Mouse (Mus musculus) Patski (cell line): ENCODE results near the gene Tceal7. TPM values are rescaled to one million over a fixed set of nuclear protein-coding genes. Genes with fewer than 3 reads are reported as not detected.
"Not testable (repeated sequence)": the region's sequence is repeated elsewhere in the genome, so short reads cannot be mapped to it uniquely, and the experiment has no call there.

Experiments used
- ATAC-seq: fragments of 100-300 bp; one replicate; pipeline ENCODE4 v1.8.0; 2021
- CTCF ChIA-PET: fragments of 350-600 bp; sonication (Branson Sonifier 250); formaldehyde crosslinking; loops from one replicate; lab custom pipeline; 2022; ENCODE audit warnings: inconsistent platforms; lab: Charles Lee
- POLR2A ChIA-PET: fragments of 350-600 bp; sonication (Branson Sonifier 250); formaldehyde crosslinking; loops from one replicate; lab custom pipeline; 2022; ENCODE audit warnings: antibody characterized with exemption, inconsistent platforms; lab: Charles Lee
- DNase-seq: peaks from one replicate; pipeline ENCODE4 v3.0.0-alpha.2; 2011; ENCODE audit warnings: low read depth, low spot score
- H3K27me3 ChIP-seq: fragments of 371-371 bp; one replicate; pipeline ENCODE4 v1.5.1; 2021
- CTCF ChIP-seq: fragments of 100-300 bp; IDR thresholded peaks from one replicate; pipeline ENCODE4 v1.5.1; 2021
- in situ Hi-C: fragments of 300-500 bp; cut with MboI; formaldehyde crosslinking; loops from 3 replicates; pipeline ENCODE4 v1.11.1; 2018; ENCODE audit warnings: low pct_unique_long_range_greater_than_20kb, mixed read lengths
- polyA plus RNA-seq: library from polyadenylated mRNA; unstranded; gene quantifications from one replicate; pipeline ENCODE4 v1.2.3, GENCODE M21; 2021

Gene Tceal7
- polyA plus RNA-seq, 1 experiment from 2014 or later = not detected

- POLR2A ChIA-PET = interaction anchor here (0.6 kb wide), 1 partner anchor 789 kb away, joined by 4 read pairs; the partner anchor contains the start of gene Slc25a53
- no peak for TF ChIP-seq CTCF
- in situ Hi-C loops = no loop called here
- DNase-seq (no peak), ATAC-seq (no peak)
- CTCF ChIA-PET = interaction anchor here (2.7 kb wide), 1 partner anchor 20 kb away, joined by 11 read pairs; the partner anchor contains the start of gene Bex3
- peaks cover 3% of the 10 kb centered on the region for H3K27me3 ChIP-seq
These were observed 34.2 kb downstream of the Tceal7 start for GRCm38 (mm10) chrX:136248811-136249210.

DNA sequence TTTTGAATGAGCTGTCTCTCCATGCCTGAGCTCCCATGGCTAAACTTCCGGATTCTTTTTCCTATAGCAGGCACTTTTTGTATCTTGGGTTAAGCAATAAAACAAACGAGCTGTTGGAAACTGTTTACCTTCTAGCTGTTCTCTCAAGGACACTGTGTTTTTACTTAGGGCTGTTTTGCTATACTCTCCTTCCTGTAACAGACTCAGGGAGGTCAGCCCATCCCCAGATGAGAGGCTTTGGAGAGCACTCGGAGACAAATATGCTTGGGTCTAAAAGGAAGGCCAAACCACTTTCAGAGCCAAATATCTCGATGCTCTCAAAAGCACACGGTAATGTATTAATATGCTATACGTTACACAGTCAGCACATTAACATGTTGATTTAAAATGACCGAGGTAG lies 35.1 kb downstream of the Tceal7 start:
- in situ Hi-C loops = no loop called here
- no peak for TF ChIP-seq CTCF
- POLR2A ChIA-PET = no interaction called here
- CTCF ChIA-PET = interaction anchor here (2.7 kb wide), 1 partner anchor 19 kb away, joined by 11 read pairs; the partner anchor contains the start of gene Bex3
- ATAC-seq = no peak
- DNase-seq = no peak
- peaks cover 3% of the 10 kb centered on the region for H3K27me3 ChIP-seq

DNA sequence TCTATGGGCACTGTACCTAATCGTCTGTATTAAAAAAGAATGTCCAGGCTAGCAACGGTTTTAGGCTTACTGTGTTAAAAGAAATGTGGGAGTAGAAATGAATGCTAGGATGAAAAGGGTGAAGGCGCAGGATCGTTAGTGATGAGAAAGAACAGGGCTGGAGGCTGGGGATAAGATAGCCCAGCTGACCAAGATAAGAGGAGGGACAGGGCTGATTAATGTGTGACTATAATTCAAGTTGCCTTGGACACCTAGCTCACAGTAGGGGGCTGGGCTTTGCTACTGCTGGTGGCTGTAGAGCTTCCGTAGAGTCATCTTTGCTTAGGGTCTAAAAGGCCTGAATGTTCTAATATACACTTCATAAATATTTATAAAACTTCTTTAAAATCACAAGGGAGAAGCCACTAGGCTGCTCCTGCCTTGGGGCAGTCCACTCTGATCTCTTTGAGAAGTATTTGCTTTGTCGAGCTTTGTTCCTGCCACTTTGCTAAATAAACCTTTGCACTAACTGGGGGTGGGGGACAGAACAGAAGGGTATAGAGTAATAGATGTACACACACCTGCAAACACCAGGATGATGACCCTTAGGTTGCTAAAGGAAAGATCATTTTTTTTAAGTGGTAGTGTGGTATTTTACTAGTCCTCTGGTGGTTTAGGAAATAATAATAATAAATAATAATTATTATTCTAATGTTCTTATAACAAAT lies 37.6 kb downstream of the Tceal7 start:
- in situ Hi-C loops = no loop called here
- POLR2A ChIA-PET = interaction anchor here (0.8 kb wide), 1 partner anchor 15 kb away, joined by 3 read pairs; no protein-coding TSS in a partner anchor
- CTCF ChIA-PET = no interaction called here
- no peaks in the 10 kb centered on the region for H3K27me3 ChIP-seq
- DNase-seq = no peak
- TF ChIP-seq CTCF = no peak
- ATAC-seq = no peak

DNA sequence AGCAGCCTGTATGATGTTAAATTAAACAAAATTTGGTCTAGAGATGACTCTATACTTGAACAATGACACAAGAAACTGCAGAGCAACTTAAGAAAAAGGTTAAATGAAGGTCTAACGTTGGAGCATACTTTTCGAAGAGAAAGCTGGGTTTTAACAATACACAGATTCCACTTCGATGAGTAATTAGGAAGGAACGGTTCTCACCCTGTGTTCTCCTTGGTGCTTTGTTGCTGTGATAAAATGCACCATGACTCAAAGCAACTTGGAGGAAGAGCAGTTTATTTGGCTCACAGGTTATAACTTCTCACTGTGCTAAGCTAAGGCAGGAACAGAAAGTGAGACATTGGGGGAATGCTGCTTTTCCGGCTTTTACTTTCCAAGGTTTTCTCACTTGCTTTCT lies 53.1 kb downstream of the Tceal7 start:
- in situ Hi-C loops = no loop called here
- no peak for TF ChIP-seq CTCF
- DNase-seq (no peak), ATAC-seq (peak; percentile 63)
- H3K27me3 ChIP-seq = peaks cover 5% of the 10 kb centered on the region
- ChIA-PET CTCF (interaction anchor here (1.3 to 3.1 kb wide), 2 partner anchors 18 to 30 kb away, joined by 4 to 11 read pairs; no protein-coding TSS in a partner anchor), POLR2A (interaction anchor here (0.6 to 1.3 kb wide), 2 partner anchors 15 to 20 kb away, joined by 3 read pairs; no protein-coding TSS in a partner anchor)

DNA sequence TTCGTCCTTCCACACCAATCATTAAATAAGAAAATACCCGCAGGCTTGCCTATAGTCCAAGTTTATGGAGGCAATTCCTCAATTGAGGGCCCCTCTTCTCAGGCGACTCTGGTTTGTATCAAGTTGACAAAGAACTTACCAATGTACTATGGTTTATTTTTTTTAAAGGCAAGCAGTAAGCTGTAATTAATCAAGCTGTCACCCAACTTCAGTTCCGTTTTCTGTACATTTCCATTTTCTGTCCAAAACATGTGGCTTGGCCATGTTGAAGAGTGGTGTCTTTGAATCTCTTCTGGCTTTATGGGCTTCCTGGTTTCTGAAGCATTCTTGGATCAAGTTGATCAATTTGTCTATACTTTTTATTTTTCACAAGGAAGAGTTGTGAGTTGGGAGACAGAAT lies 53.6 kb downstream of the Tceal7 start:
- ChIA-PET POLR2A (interaction anchor here (1.3 kb wide), 1 partner anchor 20 kb away, joined by 3 read pairs; no protein-coding TSS in a partner anchor), CTCF (interaction anchor here (0.7 to 3.1 kb wide), 2 partner anchors 18 to 36 kb away, joined by 3 to 11 read pairs; no protein-coding TSS in a partner anchor)
- H3K27me3 ChIP-seq = peaks cover 4% of the 10 kb centered on the region
- ATAC-seq (no peak), DNase-seq (no peak)
- TF ChIP-seq CTCF = no peak
- in situ Hi-C loops = no loop called here

DNA sequence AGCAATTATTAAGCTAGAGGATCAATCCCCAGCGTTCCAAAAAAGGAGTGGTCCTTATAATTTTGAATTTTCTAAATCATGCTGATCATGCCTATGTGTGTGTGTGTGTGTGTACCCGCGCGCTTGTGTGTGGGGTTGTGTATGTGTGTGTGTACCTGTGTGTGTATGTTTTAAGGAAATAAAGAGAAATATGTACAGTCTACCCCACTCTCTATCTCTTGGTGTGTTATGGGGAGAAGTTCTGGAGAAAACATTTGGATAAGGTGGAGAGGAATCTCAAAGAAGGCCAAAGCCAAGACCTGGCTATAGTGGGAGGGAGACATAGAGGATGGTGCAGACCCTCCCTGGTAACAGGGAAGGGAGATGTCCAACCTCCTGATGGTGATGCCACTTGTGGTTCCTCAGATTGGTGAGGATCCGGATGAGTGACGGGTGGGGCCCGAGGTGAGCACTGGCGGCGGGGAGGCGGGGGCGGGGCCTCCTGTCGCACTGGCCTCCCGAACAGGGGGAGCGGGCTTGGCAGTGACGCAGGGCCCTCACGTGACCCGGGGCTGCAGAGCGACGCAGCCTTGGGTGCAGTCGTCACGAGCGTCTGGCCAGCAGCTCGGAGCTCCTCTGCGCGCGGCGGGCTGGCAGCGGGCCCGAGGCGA lies 55.3 kb downstream of the Tceal7 start, which contains the start of gene Bex3:
TSS of gene Bex3 (plus strand) at position 511 of the 650 bp plus-strand sequence.
- CTCF ChIA-PET = interaction anchor here (3.1 kb wide), 1 partner anchor 20 kb away, joined by 11 read pairs; no protein-coding TSS in a partner anchor
- peak; percentile 93 for ATAC-seq

DNA sequence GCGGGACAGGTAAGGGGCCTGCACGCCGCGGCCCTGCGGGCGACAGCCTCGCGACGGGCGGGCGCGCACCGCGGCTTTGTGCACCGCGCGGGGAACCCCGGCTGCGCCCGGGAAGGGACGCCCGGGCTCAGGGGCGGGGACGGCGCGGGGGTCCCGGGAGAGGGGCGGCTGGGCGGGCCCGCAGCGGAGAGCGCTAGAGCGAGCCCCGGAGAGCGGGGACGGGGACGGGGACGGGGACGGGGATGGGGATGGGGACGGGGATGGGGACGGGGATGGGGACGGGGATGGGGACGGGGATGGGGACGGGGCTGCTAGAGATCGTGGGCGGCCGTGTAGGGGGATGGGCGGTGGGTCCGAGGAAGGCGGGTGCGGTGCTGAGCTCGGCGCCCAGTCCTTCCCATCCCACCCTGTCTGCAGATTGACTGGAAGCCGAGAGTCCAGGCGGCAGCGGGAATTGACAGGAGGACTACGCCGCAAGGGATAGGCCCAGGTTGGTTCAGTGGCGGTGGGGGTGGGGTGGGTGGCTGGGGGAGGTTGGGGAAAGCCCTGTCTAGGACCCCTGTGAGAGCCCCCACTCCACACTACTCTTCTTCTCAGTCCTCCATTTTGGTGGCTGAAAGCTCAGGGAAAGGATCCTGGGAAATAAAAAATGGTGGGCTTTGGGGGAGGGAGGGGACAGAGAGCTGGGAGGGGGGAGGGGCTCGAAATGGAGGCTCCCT lies 56.0 kb downstream of the Tceal7 start:
- ATAC-seq, in situ Hi-C loops, POLR2A ChIA-PET, CTCF ChIA-PET, H3K27me3 ChIP-seq, DNase-seq: not testable (repeated sequence)

More for the DNA sequence above, 55.3 kb downstream of the Tceal7 start, which contains the start of gene Bex3:
- POLR2A ChIA-PET, H3K27me3 ChIP-seq, in situ Hi-C loops, DNase-seq: not testable (repeated sequence)

- TF ChIP-seq CTCF = no peak
- peaks cover 15% of the 10 kb centered on the region for H3K27me3 ChIP-seq
- DNase-seq (no peak), ATAC-seq (no peak)
- POLR2A ChIA-PET = no interaction called here
- CTCF ChIA-PET = no interaction called here
- in situ Hi-C loops = no loop called here
These were observed 60.0 kb downstream of the Tceal7 start for GRCm38 (mm10) chrX:136274542-136274941.

DNA sequence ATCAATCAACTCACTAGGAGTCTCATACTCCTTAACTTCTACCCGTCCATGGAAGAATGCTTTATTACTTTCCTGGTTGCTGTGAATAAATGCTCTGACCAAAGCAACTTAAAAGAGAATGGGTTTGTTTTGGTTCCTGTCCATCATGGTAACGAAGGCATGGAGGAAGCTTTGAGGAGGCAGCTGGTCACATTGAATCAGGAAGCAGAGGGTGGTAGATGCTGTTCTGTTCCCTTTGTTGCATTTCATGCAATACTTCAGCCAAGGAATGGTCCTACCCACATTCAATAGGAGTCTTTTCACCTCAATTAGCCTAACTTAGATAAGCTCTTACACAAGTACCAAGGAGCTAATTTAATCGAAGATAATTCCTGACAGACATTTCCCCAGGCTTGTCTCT lies 60.8 kb downstream of the Tceal7 start:
- ChIA-PET CTCF (interaction anchor here (1.9 kb wide), 1 partner anchor 34 kb away, joined by 4 read pairs; no protein-coding TSS in a partner anchor), POLR2A (no interaction called here)
- peaks cover 20% of the 10 kb centered on the region for H3K27me3 ChIP-seq
- in situ Hi-C loops = no loop called here
- TF ChIP-seq CTCF = no peak
- ATAC-seq (no peak), DNase-seq (no peak)

Other genes with a start within 250 kb of the Tceal7 start
- gene Arxes2, start 221.0 kb upstream of the Tceal7 start, polyA plus RNA-seq = 2.8 TPM
- gene Arxes1, start 181.4 kb upstream of the Tceal7 start, polyA plus RNA-seq = 0.68 TPM
- 0.27 TPM for gene Bex2, start 146.5 kb upstream of the Tceal7 start, polyA plus RNA-seq
- not detected for gene Nxf3, start 129.5 kb upstream of the Tceal7 start, polyA plus RNA-seq
- gene Bex4, start 75.8 kb upstream of the Tceal7 start, polyA plus RNA-seq = not detected
- gene Tceal8, start 42.4 kb upstream of the Tceal7 start, polyA plus RNA-seq = 64.6 TPM
- gene Tceal5, start 10.9 kb upstream of the Tceal7 start, polyA plus RNA-seq = not detected
- gene Bex1, start 734 bp downstream of the Tceal7 start, polyA plus RNA-seq = 0.86 TPM
- 401 TPM for gene Tceal9, start 30.3 kb downstream of the Tceal7 start, polyA plus RNA-seq
- 454 TPM for gene Bex3, start 55.5 kb downstream of the Tceal7 start, polyA plus RNA-seq